ENCODE assay signal across 8 mouse cellular contexts in the genomic region with DNA sequence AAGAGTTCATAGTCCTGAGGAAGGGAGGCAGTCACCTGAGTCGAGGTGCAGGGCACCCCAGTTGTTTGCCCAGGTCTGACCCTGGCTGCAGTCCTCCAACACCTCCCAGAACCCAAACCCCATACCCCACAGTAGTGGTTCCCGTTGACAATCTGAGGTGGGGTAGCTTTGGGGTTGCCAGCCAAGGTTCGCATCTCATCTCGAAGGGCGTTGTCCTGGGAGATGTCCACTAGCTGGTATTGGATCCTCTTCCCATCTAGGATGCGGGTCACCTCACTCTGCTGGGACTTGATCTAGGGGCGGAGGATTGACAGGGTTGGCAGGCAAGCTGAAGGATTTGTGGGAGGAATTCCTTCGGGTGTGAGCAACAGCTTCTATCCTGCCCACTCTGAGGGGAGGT. TPM values are rescaled to one million over a fixed set of nuclear protein-coding genes. Genes with fewer than 3 reads are reported as not detected.
DNase-seq lines count a peak whose midpoint lies in the region; ATAC-seq and TF ChIP-seq lines count a peak whose summit lies in the region.

No protein-coding gene starts in this region.

- no peaks in the 10 kb centered on the region for H3K79me2 ChIP-seq in heart, adult 2 months (replicated peaks; ENCODE audit: control insufficient read depth, insufficient read depth, low read length)
- H3K79me2 ChIP-seq in C2C12 (ENCODE audit: control insufficient read depth, insufficient read depth), result peaks cover 17% of the 10 kb centered on the region

- H3K27me3 ChIP-seq in heart, adult 2 months (ENCODE audit: control insufficient read depth, insufficient read depth, low read length), result no peaks in the 10 kb centered on the region
- no peaks in the 10 kb centered on the region for H3K27me3 ChIP-seq in C2C12 (ENCODE audit: control insufficient read depth, insufficient read depth, insufficient read length)
- H3K27me3 ChIP-seq in forebrain, embryonic 12.5 days, result no peaks in the 10 kb centered on the region
- no peaks in the 10 kb centered on the region for H3K27me3 ChIP-seq in liver, embryonic 12.5 days (replicated peaks)

- no peak for DNase-seq in heart, adult 2 months
- DNase-seq in heart, postnatal 4 days, result no peak
- no peak for DNase-seq in urinary bladder, postnatal 36 days (ENCODE audit: low spot score in 2 of 2)
- no peak for DNase-seq in cerebellum, postnatal 36 days
- DNase-seq in gastrocnemius, adult 8-10 months (ENCODE audit: low spot score in 2 of 2), result no peak

- H3K9me3 ChIP-seq in forebrain, embryonic 12.5 days, result no peaks in the 10 kb centered on the region
- H3K9me3 ChIP-seq in liver, embryonic 12.5 days (replicated peaks), result no peaks in the 10 kb centered on the region

- peaks cover 8% of the 10 kb centered on the region for H3K79me3 ChIP-seq in C2C12 (ENCODE audit: low read depth)

- no peak for TF ChIP-seq POLR2A in heart, adult 2 months (IDR thresholded peaks at IDR 0.05; ENCODE audit: insufficient read depth, low read depth, low read length)

- no peaks in the 10 kb centered on the region; the same call in 1 of the 2 replicates for H3K4me1 ChIP-seq in heart, adult 2 months (ENCODE audit: control insufficient read depth, insufficient read depth, low read length)
- peaks cover 32% of the 10 kb centered on the region for H3K4me1 ChIP-seq in forebrain, embryonic 12.5 days
- peaks cover 75% of the 10 kb centered on the region for H3K4me1 ChIP-seq in liver, embryonic 12.5 days

- TF ChIP-seq EP300 in heart, adult 2 months (IDR thresholded peaks at IDR 0.05; ENCODE audit: insufficient read depth, low read depth, low read length), result no peak

- intact Hi-C loops in heart, adult 2 months (cut with DNase I), result loop anchor here (2.0 kb wide), 1 partner anchor 33 kb away; no protein-coding TSS in a partner anchor

- peak overlapping the region; percentile 87 for H3K4me2 ChIP-seq in forebrain, embryonic 12.5 days
- peak overlapping the region; percentile 94 for H3K4me2 ChIP-seq in liver, embryonic 12.5 days

- H3K27ac ChIP-seq in heart, adult 2 months, result peak overlapping the region; percentile 93
- no peak overlapping the region for H3K27ac ChIP-seq in forebrain, embryonic 12.5 days
- H3K27ac ChIP-seq in liver, embryonic 12.5 days, result no peak overlapping the region

- H3K4me3 ChIP-seq in heart, adult 2 months, result peak overlapping the region; percentile 93
- peak overlapping the region; percentile 64 for H3K4me3 ChIP-seq in C2C12 (ENCODE audit: insufficient read depth, poor library complexity, severe bottlenecking)
- peak overlapping the region; percentile 82 for H3K4me3 ChIP-seq in forebrain, embryonic 12.5 days (replicated peaks)
- peak overlapping the region; percentile 75 for H3K4me3 ChIP-seq in liver, embryonic 12.5 days

- H3K9ac ChIP-seq in heart, adult 2 months (ENCODE audit: low read depth, low read length), result peak overlapping the region; percentile 80
- H3K9ac ChIP-seq in forebrain, embryonic 12.5 days, result peak overlapping the region; percentile 86
- H3K9ac ChIP-seq in liver, embryonic 12.5 days, result peak overlapping the region; percentile 83

- 45% methylated on average over 8 of the region's 8 CpGs for whole genome bisulfite sequencing in heart, adult 2 months
- WGBS in forebrain, embryonic 12.5 days, result 59% methylated on average over 8 of the region's 8 CpGs
- WGBS in liver, embryonic 12.5 days (ENCODE audit: insufficient replicate concordance), result 42% methylated on average over 8 of the region's 8 CpGs

- H3K36me3 ChIP-seq in heart, adult 2 months (ENCODE audit: control insufficient read depth, insufficient read depth, low read length), result no peaks in the 10 kb centered on the region
- H3K36me3 ChIP-seq in C2C12 (ENCODE audit: control insufficient read depth, insufficient read depth), result peaks cover 5% of the 10 kb centered on the region
- H3K36me3 ChIP-seq in forebrain, embryonic 12.5 days (replicated peaks), result peaks cover 6% of the 10 kb centered on the region; the same call in 1 of the 2 replicates
- peaks cover 27% of the 10 kb centered on the region for H3K36me3 ChIP-seq in liver, embryonic 12.5 days

- TF ChIP-seq CTCF in heart, adult 2 months (IDR thresholded peaks at IDR 0.05), result no peak
- TF ChIP-seq CTCF in C2C12 (IDR thresholded peaks at IDR 0.05; ENCODE audit: control insufficient read depth, insufficient read depth, insufficient read length), result no peak

- no peak for ATAC-seq in forebrain, embryonic 12.5 days (ENCODE audit: low FRiP score)
- no peak for ATAC-seq in liver, embryonic 12.5 days

- H3ac ChIP-seq in C2C12 (ENCODE audit: control insufficient read depth, insufficient read length, low read depth), result peak overlapping the region; percentile 72

TF ChIP-seq in C2C12, 6 proteins besides CTCF, POLR2A, EP300 and RAD21:
- TF ChIP-seq USF1 (IDR thresholded peaks at IDR 0.05; ENCODE audit: low read depth) (no peak), MAX (IDR thresholded peaks at IDR 0.05) (no peak), CEBPB (IDR thresholded peaks at IDR 0.05; ENCODE audit: low read depth) (no peak), FOSL1 (IDR thresholded peaks at IDR 0.05; ENCODE audit: insufficient read depth, low read length, poor library complexity, severe bottlenecking) (no peak), MYOD1 (IDR thresholded peaks at IDR 0.05; ENCODE audit: control insufficient read depth, insufficient read length, low read depth) (no peak), MYOG (IDR thresholded peaks at IDR 0.05; ENCODE audit: control insufficient read depth, extremely low read depth, insufficient read length) (no peak)

RNA-seq across cellular contexts. Expression of a gene that starts 0.8 kb away (rescaled TPM):
- total RNA-seq in heart, adult 2 months (2021), result 10 to 100 TPM; 34.3 to 45.7 TPM
- polyA plus RNA-seq in heart, adult 2 months (2012; rRNA removed), result 98.9 and 139 TPM in 2 replicates
- total RNA-seq in heart, postnatal 4 days (2021), result 10 to 100 TPM; 70.4 to 72.6 TPM
- polyA plus RNA-seq in C2C12 (2012; fragmentation: generic; extraction: Trizol), result 375 TPM
- 257 and 272 TPM in 2 replicates for polyA plus RNA-seq in forebrain, embryonic 12.5 days (2016; fragmentation: Nextera tagmentation; extraction: Ambion mirVana)
- 187 and 205 TPM in 2 replicates for polyA plus RNA-seq in liver, embryonic 12.5 days (2016; fragmentation: Nextera tagmentation; extraction: Ambion mirVana)
- 10 to 100 TPM in 3 of 4 experiments, 1 to 10 TPM in 1; 9.0 to 16.5 (median 13.4) TPM for total RNA-seq in gastrocnemius, adult 8-10 months (2022)

RNA-seq across cellular contexts. Expression of a gene that starts 25.4 kb away (rescaled TPM):
- 1 to 10 TPM; 1.6 to 2.1 TPM for total RNA-seq in heart, adult 2 months (2021)
- 3.3 and 6.9 TPM in 2 replicates for polyA plus RNA-seq in heart, adult 2 months (2012; rRNA removed)
- total RNA-seq in heart, postnatal 4 days (2021), result 1 to 10 TPM; 1.2 to 2.0 TPM
- polyA plus RNA-seq in C2C12 (2012; fragmentation: generic; extraction: Trizol), result 0.80 TPM
- polyA plus RNA-seq in forebrain, embryonic 12.5 days (2016; fragmentation: Nextera tagmentation; extraction: Ambion mirVana), result 5.8 and 7.9 TPM in 2 replicates
- 3.4 and 3.7 TPM in 2 replicates for polyA plus RNA-seq in liver, embryonic 12.5 days (2016; fragmentation: Nextera tagmentation; extraction: Ambion mirVana)
- total RNA-seq in gastrocnemius, adult 8-10 months (2022), result 1 to 10 TPM; 1.0 to 2.3 (median 1.9) TPM

RNA-seq across cellular contexts. Expression of a gene that starts 32.9 kb away (rescaled TPM):
- 1 to 10 TPM; 4.1 to 5.8 TPM for total RNA-seq in heart, adult 2 months (2021)
- polyA plus RNA-seq in heart, adult 2 months (2012; rRNA removed), result 9.0 and 19.2 TPM in 2 replicates
- total RNA-seq in heart, postnatal 4 days (2021), result 1 to 10 TPM; 4.3 to 5.6 TPM
- not detected for polyA plus RNA-seq in C2C12 (2012; fragmentation: generic; extraction: Trizol)
- polyA plus RNA-seq in forebrain, embryonic 12.5 days (2016; fragmentation: Nextera tagmentation; extraction: Ambion mirVana), result 3.8 and 3.9 TPM in 2 replicates
- 18.5 and 21.5 TPM in 2 replicates for polyA plus RNA-seq in liver, embryonic 12.5 days (2016; fragmentation: Nextera tagmentation; extraction: Ambion mirVana)
- under 1 TPM in 1 of 4 experiments, not detected in 3; 0.85 TPM for total RNA-seq in gastrocnemius, adult 8-10 months (2022)

RNA-seq across cellular contexts. Expression of a gene that starts 59.1 kb away (rescaled TPM):
- 10 to 100 TPM; 54.4 to 63.2 TPM for total RNA-seq in heart, adult 2 months (2021)
- 52.2 and 73.7 TPM in 2 replicates for polyA plus RNA-seq in heart, adult 2 months (2012; rRNA removed)
- 10 to 100 TPM; 34.5 to 38.7 TPM for total RNA-seq in heart, postnatal 4 days (2021)
- 11.2 TPM for polyA plus RNA-seq in C2C12 (2012; fragmentation: generic; extraction: Trizol)
- 30.5 and 32.3 TPM in 2 replicates for polyA plus RNA-seq in forebrain, embryonic 12.5 days (2016; fragmentation: Nextera tagmentation; extraction: Ambion mirVana)
- 37.5 and 38.0 TPM in 2 replicates for polyA plus RNA-seq in liver, embryonic 12.5 days (2016; fragmentation: Nextera tagmentation; extraction: Ambion mirVana)
- total RNA-seq in gastrocnemius, adult 8-10 months (2022), result 10 to 100 TPM; 46.5 to 67.7 (median 55.8) TPM
